Mouse (Mus musculus) liver, embryonic 16.5 days (tissue): ENCODE measurements around the gene Gm4969. TPM values are rescaled to one million over a fixed set of nuclear protein-coding genes. Genes with fewer than 3 reads are reported as not detected.

ENCODE experiments used
- ATAC-seq: fragments of 200-750 bp; cut with Nextera tagmentation; 2 replicates; pipeline ENCODE4 v1.8.0; 2017; ENCODE audit warnings: low read depth, mild to moderate bottlenecking, moderate number of reproducible peaks, moderate library complexity
- H3K27ac ChIP-seq: fragments of 300-500 bp; sonication (generic); 2 replicates; pipeline ENCODE4 v1.5.1; 2014; ENCODE audit warnings: mild to moderate bottlenecking, low read length
- H3K27me3 ChIP-seq: fragments of 300-500 bp; sonication (generic); 2 replicates; pipeline ENCODE4 v1.6.1; 2014; ENCODE audit warnings: low read depth, low read length, mixed read lengths; ENCODE audit not compliant: control insufficient read depth, insufficient read depth
- H3K36me3 ChIP-seq: fragments of 300-500 bp; sonication (generic); 2 replicates; pipeline ENCODE4 v1.6.1; 2014; ENCODE audit warnings: mild to moderate bottlenecking; ENCODE audit not compliant: control insufficient read depth, insufficient read depth
- H3K4me1 ChIP-seq: fragments of 300-500 bp; sonication (generic); 2 replicates; pipeline ENCODE4 v1.6.1; 2014; ENCODE audit warnings: low read depth, low read length, mixed read lengths; ENCODE audit not compliant: control insufficient read depth
- H3K4me2 ChIP-seq: fragments of 300-500 bp; sonication (generic); 2 replicates; pipeline ENCODE4 v1.6.1; 2014; ENCODE audit warnings: low read depth, low read length, mixed read lengths
- H3K4me3 ChIP-seq: fragments of 300-500 bp; sonication (generic); 2 replicates; pipeline ENCODE4 v1.5.1; 2014; ENCODE audit warnings: low read depth, mild to moderate bottlenecking, low read length
- H3K9ac ChIP-seq: fragments of 300-500 bp; sonication (generic); 2 replicates; pipeline ENCODE4 v1.6.1; 2014; ENCODE audit warnings: low read depth, low read length
- H3K9me3 ChIP-seq: fragments of 300-500 bp; sonication (generic); replicated peaks from 2 replicates; pipeline ENCODE4 v1.6.1; 2016; ENCODE audit warnings: low read length; ENCODE audit not compliant: control insufficient read depth
- WGBS: fragments of 180-500 bp; shearing (Covaris S2); extraction: QIAGEN DNeasy Blood & Tissue Kit; methylation state at CpG from one replicate; pipeline ENCODE4 v1.1.7; 2014; ENCODE audit not compliant: insufficient replicate concordance; 5-methylcytosine and 5-hydroxymethylcytosine counted together
- polyA plus RNA-seq: library from polyadenylated mRNA; unstranded; fragments of >200 nt; fragmentation: Nextera tagmentation; extraction: Ambion mirVana; gene quantifications from 2 replicates; pipeline ENCODE4 v1.2.1, GENCODE M21; 2015

Gene Gm4969
- polyA plus RNA-seq, 1 experiment from 2014 or later = 0.11 TPM

DNA sequence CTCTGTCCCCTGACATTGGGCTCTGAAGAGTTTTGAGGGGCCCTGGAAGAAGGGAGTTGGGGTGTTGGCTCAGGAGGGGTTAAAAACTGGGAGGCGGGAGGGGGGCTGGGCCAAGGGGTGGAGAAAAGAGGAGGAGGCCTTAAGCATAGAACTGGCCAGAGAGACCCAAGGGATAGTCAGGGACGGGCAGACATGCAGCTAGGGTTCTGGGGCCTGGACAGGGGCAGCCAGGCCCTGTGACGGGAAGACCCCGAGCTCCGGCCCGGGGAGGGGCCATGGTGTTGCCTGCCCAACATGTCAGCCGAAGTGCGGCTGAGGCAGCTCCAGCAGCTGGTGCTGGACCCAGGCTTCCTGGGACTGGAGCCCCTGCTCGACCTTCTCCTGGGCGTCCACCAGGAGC, 34.5 kb downstream of the Gm4969 start, which contains the start of gene Dmpk:
Gene Dmpk, plus strand, starts transcription at position 149 of the 400 bp plus-strand sequence.
- Histone ChIP-seq H3K4me3 (peak within 1 kb of the TSS; percentile 34), H3K4me2 (peak within 1 kb of the TSS; percentile 22; the same call in 1 of the 2 replicates), H3K9ac (peak within 1 kb of the TSS; percentile 38), H3K9me3 (no peaks in the 10 kb centered on the region), H3K36me3 (peaks cover 16% of the 10 kb centered on the region), H3K27ac (peak within 1 kb of the TSS; percentile 38), H3K27me3 (peaks cover 15% of the 10 kb centered on the region), H3K4me1 (peaks cover 27% of the 10 kb centered on the region)
- 0 out of 2 replicates have a peak, but pooled peaks have one; percentile 14 for ATAC-seq
- WGBS = 51% methylated on average over 10 of the region's 10 CpGs

- no peak overlapping the region for H3K9ac ChIP-seq
- no peak overlapping the region for H3K4me3 ChIP-seq
- peaks cover 27% of the 10 kb centered on the region for H3K4me1 ChIP-seq
- 52% methylated on average over 6 of the region's 6 CpGs for WGBS
- no peak overlapping the region for H3K4me2 ChIP-seq
- H3K27me3 ChIP-seq = peaks cover 11% of the 10 kb centered on the region
- peaks cover 20% of the 10 kb centered on the region for H3K36me3 ChIP-seq
- ATAC-seq = no peak
- H3K27ac ChIP-seq = no peak overlapping the region
- no peaks in the 10 kb centered on the region for H3K9me3 ChIP-seq
These were observed 35.1 kb downstream of the Gm4969 start for GRCm38 (mm10) chr7:19083096-19083495.

- H3K4me2 ChIP-seq = no peak overlapping the region
- peaks cover 20% of the 10 kb centered on the region for H3K36me3 ChIP-seq
- peaks cover 32% of the 10 kb centered on the region for H3K4me1 ChIP-seq
- ATAC-seq = no peak
- WGBS = 68% methylated on average over 4 of the region's 4 CpGs
- no peaks in the 10 kb centered on the region for H3K9me3 ChIP-seq
- no peak overlapping the region for H3K4me3 ChIP-seq
- no peak overlapping the region for H3K27ac ChIP-seq
- H3K9ac ChIP-seq = no peak overlapping the region
- H3K27me3 ChIP-seq = peaks cover 10% of the 10 kb centered on the region
These were observed 36.0 kb downstream of the Gm4969 start for GRCm38 (mm10) chr7:19082171-19082570.

DNA sequence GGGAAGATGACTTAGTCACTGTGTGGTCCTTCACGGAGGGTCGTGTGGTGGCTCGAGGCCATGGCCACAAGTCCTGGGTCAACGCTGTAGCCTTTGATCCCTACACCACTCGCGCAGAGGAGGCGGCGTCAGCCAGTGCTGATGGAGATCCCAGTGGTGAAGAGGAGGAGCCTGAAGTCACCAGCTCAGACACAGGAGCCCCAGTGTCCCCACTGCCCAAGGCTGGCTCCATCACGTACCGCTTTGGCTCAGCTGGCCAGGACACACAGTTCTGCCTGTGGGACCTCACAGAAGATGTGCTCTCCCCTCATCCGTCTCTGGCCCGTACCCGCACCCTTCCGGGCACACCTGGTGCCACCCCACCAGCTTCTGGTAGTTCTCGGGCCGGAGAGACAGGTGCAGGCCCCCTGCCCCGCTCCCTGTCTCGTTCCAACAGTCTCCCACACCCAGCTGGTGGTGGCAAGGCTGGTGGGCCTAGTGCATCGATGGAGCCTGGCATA, 37.7 kb downstream of the Gm4969 start:
- peaks cover 29% of the 10 kb centered on the region for H3K4me1 ChIP-seq
- ATAC-seq = no peak
- no peak overlapping the region for H3K27ac ChIP-seq
- 83% methylated on average over 19 of the region's 19 CpGs for WGBS
- no peaks in the 10 kb centered on the region for H3K9me3 ChIP-seq
- peaks cover 8% of the 10 kb centered on the region for H3K27me3 ChIP-seq
- H3K9ac ChIP-seq = no peak overlapping the region
- H3K36me3 ChIP-seq = peaks cover 20% of the 10 kb centered on the region
- no peak overlapping the region for H3K4me3 ChIP-seq
- H3K4me2 ChIP-seq = no peak overlapping the region

- Histone ChIP-seq H3K27ac (no peak overlapping the region), H3K4me2 (no peak overlapping the region), H3K9ac (no peak overlapping the region), H3K4me1 (peaks cover 27% of the 10 kb centered on the region), H3K27me3 (peaks cover 8% of the 10 kb centered on the region; the same call in 1 of the 2 replicates), H3K4me3 (no peak overlapping the region), H3K36me3 (peaks cover 20% of the 10 kb centered on the region), H3K9me3 (no peaks in the 10 kb centered on the region)
- 67% methylated on average over 3 of the region's 3 CpGs for WGBS
- no peak for ATAC-seq
These were observed 39.4 kb downstream of the Gm4969 start for GRCm38 (mm10) chr7:19078732-19079131.

DNA sequence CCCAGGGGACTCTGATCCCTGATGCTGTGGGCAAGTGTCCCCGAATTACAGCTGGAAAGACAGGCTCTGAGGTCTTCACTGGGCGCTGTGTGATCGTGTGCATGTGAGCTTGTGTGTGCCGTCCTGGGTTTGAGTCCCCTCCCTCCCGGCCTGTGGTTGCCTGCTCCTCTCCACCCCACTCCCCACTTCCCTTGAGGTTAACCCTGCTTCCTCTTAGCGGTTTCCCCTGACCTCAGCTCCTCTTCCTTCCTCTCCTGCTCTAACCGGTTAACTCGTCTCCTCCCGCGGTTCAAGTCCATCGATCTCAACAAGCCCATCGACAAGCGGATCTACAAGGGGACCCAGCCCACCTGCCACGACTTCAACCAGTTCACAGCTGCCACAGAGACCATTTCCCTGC, 40.4 kb downstream of the Gm4969 start:
- ATAC-seq = no peak
- Histone ChIP-seq H3K4me3 (no peak overlapping the region), H3K9ac (no peak overlapping the region), H3K27me3 (peaks cover 15% of the 10 kb centered on the region), H3K9me3 (no peaks in the 10 kb centered on the region), H3K4me1 (peaks cover 20% of the 10 kb centered on the region), H3K4me2 (peak overlapping the region; percentile 87; the same call in 1 of the 2 replicates), H3K36me3 (peaks cover 20% of the 10 kb centered on the region), H3K27ac (no peak overlapping the region; the same call in 1 of the 2 replicates)
- WGBS = 24% methylated on average over 14 of the region's 14 CpGs

- no peak for ATAC-seq
These were observed 41.6 kb downstream of the Gm4969 start for GRCm38 (mm10) chr7:19076586-19076991.

DNA sequence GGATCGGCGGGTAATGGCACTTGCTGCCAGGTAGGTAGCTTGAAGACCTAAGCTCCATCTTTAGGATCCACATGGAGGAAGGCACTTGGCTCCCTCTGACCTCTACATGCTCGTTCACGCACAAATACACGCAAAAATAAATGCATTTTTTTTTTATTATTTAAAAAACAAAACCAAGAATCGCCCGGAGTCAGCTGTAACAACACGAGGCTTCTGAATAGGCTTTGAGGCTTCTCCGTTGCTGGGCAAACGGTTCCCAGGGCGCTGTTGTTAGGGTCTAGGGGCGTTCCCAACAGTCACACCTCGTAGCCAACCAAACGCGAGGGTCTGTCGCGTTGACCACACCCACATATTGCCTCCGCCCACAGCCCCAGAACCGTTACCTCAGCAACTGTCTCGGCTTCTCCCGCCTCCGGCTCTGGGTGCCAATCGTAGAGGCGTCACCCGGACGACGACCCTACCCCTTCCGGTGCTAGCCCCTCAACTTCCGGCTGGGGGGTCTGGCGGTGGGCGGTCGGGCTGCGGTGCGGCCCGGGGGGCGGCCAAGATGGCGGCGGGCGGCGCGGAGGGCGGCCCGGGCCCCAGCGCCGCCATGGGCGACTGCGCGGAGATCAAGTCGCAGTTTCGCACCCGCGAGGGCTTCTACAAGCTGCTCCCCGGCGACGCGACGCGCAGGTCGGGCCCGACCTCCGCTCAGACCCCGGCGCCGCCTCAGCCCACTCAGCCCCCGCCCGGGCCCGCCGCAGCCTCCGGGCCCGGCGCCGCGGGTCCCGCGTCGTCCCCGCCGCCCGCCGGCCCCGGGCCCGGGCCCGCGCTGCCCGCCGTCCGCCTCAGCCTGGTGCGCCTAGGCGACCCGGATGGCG, 42.2 kb downstream of the Gm4969 start, which contains the start of gene Dmwd:
Gene Dmwd, plus strand, starts transcription at position 505 of the 863 bp plus-strand sequence.
- Histone ChIP-seq H3K27ac (peak within 1 kb of the TSS; percentile 58), H3K4me3 (peak within 1 kb of the TSS; percentile 80), H3K36me3 (peaks cover 15% of the 10 kb centered on the region), H3K9ac (peak within 1 kb of the TSS; percentile 87), H3K9me3 (no peaks in the 10 kb centered on the region), H3K4me1 (peaks cover 20% of the 10 kb centered on the region), H3K27me3 (peaks cover 12% of the 10 kb centered on the region), H3K4me2 (peak within 1 kb of the TSS; percentile 87)
- peak; percentile 94 for ATAC-seq
- WGBS = 1% methylated on average over 73 of the region's 91 CpGs

More at GRCm38 (mm10) chr7:19076586-19076991, 41.6 kb downstream of the Gm4969 start:
- peaks cover 12% of the 10 kb centered on the region for H3K27me3 ChIP-seq
- H3K36me3 ChIP-seq = peaks cover 20% of the 10 kb centered on the region
- no peaks in the 10 kb centered on the region for H3K9me3 ChIP-seq
- peaks cover 20% of the 10 kb centered on the region for H3K4me1 ChIP-seq
- peak overlapping the region; percentile 80 for H3K4me3 ChIP-seq
- peak overlapping the region; percentile 58 for H3K27ac ChIP-seq
- WGBS = under 1% methylated on average over 22 of the region's 22 CpGs
- H3K9ac ChIP-seq = peak overlapping the region; percentile 87
- H3K4me2 ChIP-seq = peak overlapping the region; percentile 87

DNA sequence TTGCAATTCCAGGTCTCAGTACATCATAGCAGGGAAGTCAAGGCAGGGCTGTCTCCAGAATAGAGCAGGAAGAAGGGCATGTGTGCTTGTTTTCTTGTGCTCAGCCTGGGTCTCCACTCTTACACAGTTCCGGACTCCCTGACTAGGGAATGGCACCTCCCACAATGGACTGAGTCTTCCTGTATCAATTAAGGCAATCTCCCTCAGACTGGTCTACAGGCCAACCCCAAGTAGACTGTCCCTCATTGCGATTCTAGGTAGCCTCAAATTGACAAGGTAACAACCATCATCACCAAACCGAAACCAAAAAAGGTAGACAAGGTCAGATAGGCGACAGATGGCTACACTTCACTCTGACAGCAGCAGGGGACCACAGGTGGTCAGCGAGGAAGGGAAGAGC, 42.9 kb downstream of the Gm4969 start:
- peak overlapping the region; percentile 87 for H3K4me2 ChIP-seq
- peaks cover 20% of the 10 kb centered on the region for H3K4me1 ChIP-seq
- ATAC-seq = no peak
- peak overlapping the region; percentile 80 for H3K4me3 ChIP-seq
- no peaks in the 10 kb centered on the region for H3K9me3 ChIP-seq
- H3K36me3 ChIP-seq = peaks cover 8% of the 10 kb centered on the region
- H3K27me3 ChIP-seq = peaks cover 12% of the 10 kb centered on the region
- 0 out of 2 replicates have a peak overlapping the region, but pooled peaks have one; percentile 13 for H3K27ac ChIP-seq
- 51% methylated on average over 5 of the region's 5 CpGs for WGBS
- H3K9ac ChIP-seq = peak overlapping the region; percentile 87
